In genomic region chr7:74529877-74530276, GRCm38 (mm10) we compare ENCODE assay signal across 16 mouse cellular contexts. TPM values are rescaled to one million over a fixed set of nuclear protein-coding genes. Genes with fewer than 3 reads are reported as not detected.
DNase-seq lines count a peak whose midpoint lies in the region; ATAC-seq and TF ChIP-seq lines count a peak whose summit lies in the region.
"Had no signal": no experiment of that assay in that cellular context is flagged by ENCODE, and none has a peak within 500 bp of the region (broad histone marks: within the 10 kb centered on the region; RNA-seq: fewer than 3 reads in every experiment).

No protein-coding gene starts in this region.

- H3K4me1 ChIP-seq in heart, embryonic 12.5 days (replicated peaks) = peaks cover 57% of the 10 kb centered on the region
- no peaks in the 10 kb centered on the region; the same call in 1 of the 2 replicates for H3K4me1 ChIP-seq in lung, postnatal 0 days (ENCODE audit: insufficient read depth, low read depth, low read length)
- peaks cover 2% of the 10 kb centered on the region; the same call in 1 of the 2 replicates for H3K4me1 ChIP-seq in small intestine, adult 2 months (ENCODE audit: control insufficient read depth, insufficient read depth, insufficient read length, low read length)
- no peaks in the 10 kb centered on the region for H3K4me1 ChIP-seq in forebrain, embryonic 13.5 days
- H3K4me1 ChIP-seq: stomach, embryonic 15.5 days had no signal

- peak; percentile 16; the same call in 1 of the 2 replicates for TF ChIP-seq CTCF in lung, postnatal 0 days (IDR thresholded peaks at IDR 0.05)
- TF ChIP-seq CTCF in small intestine, adult 2 months (IDR thresholded peaks at IDR 0.05; ENCODE audit: extremely low read depth, insufficient read length, insufficient replicate concordance, low read depth, low read length) = no peak

- no peaks in the 10 kb centered on the region for H3K9me3 ChIP-seq in heart, embryonic 12.5 days (replicated peaks)
- H3K9me3 ChIP-seq in lung, postnatal 0 days (ENCODE audit: low read length) = no peaks in the 10 kb centered on the region
- H3K9me3 ChIP-seq in forebrain, embryonic 13.5 days (replicated peaks) = no peaks in the 10 kb centered on the region
- H3K9me3 ChIP-seq: embryonic facial prominence, embryonic 15.5 days; neural tube, embryonic 13.5 days; stomach, embryonic 15.5 days had no signal

- no peak for TF ChIP-seq POLR2A in small intestine, adult 2 months (IDR thresholded peaks at IDR 0.05; ENCODE audit: low read depth, low read length)

- TF ChIP-seq EP300 in lung, postnatal 0 days (IDR thresholded peaks at IDR 0.05) = no peak

- no peak overlapping the region for H3K9ac ChIP-seq in heart, embryonic 12.5 days
- no peak overlapping the region for H3K9ac ChIP-seq in lung, postnatal 0 days (replicated peaks; ENCODE audit: low read depth)
- H3K9ac ChIP-seq in forebrain, embryonic 13.5 days = no peak overlapping the region
- H3K9ac ChIP-seq: embryonic facial prominence, embryonic 15.5 days; neural tube, embryonic 13.5 days; stomach, embryonic 15.5 days had no signal

- DNase-seq in heart, adult 11 months = no peak
- no peak for DNase-seq in lung, postnatal 0 days (ENCODE audit: low spot score)
- no peak for DNase-seq in lung, postnatal 25 days (ENCODE audit: low spot score)
- no peak for DNase-seq in yolk sac, embryonic 10.5 days (ENCODE audit: low spot score)
- DNase-seq: cerebellum, adult 8-10 months; lung, postnatal 10 days had no signal

- H3K27me3 ChIP-seq in heart, embryonic 12.5 days (replicated peaks) = no peaks in the 10 kb centered on the region
- no peaks in the 10 kb centered on the region for H3K27me3 ChIP-seq in lung, postnatal 0 days (replicated peaks; ENCODE audit: insufficient read depth, low read length)
- no peaks in the 10 kb centered on the region for H3K27me3 ChIP-seq in small intestine, adult 2 months (ENCODE audit: control insufficient read depth, insufficient read depth, low read length)
- H3K27me3 ChIP-seq in forebrain, embryonic 13.5 days = no peaks in the 10 kb centered on the region
- H3K27me3 ChIP-seq: embryonic facial prominence, embryonic 15.5 days; neural tube, embryonic 13.5 days; stomach, embryonic 15.5 days had no signal

- no peaks in the 10 kb centered on the region for H3K36me3 ChIP-seq in heart, embryonic 12.5 days
- H3K36me3 ChIP-seq in lung, postnatal 0 days (ENCODE audit: insufficient read depth, low read length) = no peaks in the 10 kb centered on the region
- no peaks in the 10 kb centered on the region for H3K36me3 ChIP-seq in small intestine, adult 2 months (ENCODE audit: control insufficient read depth, insufficient read depth, low read length)
- no peaks in the 10 kb centered on the region for H3K36me3 ChIP-seq in forebrain, embryonic 13.5 days (ENCODE audit: poor library complexity, severe bottlenecking)
- H3K36me3 ChIP-seq: embryonic facial prominence, embryonic 15.5 days; G1E; neural tube, embryonic 13.5 days; stomach, embryonic 15.5 days had no signal

- WGBS in heart, embryonic 12.5 days = 67% methylated on average over 2 of the region's 2 CpGs
- 71% methylated on average over 2 of the region's 2 CpGs for WGBS in lung, postnatal 0 days
- WGBS in small intestine, adult 2 months = 73% methylated on average over 2 of the region's 2 CpGs
- 76% methylated on average over 2 of the region's 2 CpGs for WGBS in forebrain, embryonic 13.5 days

- no peak overlapping the region; the same call in 1 of the 2 replicates for H3K4me2 ChIP-seq in heart, embryonic 12.5 days
- no peak overlapping the region for H3K4me2 ChIP-seq in lung, postnatal 0 days (replicated peaks; ENCODE audit: low read depth, low read length)
- H3K4me2 ChIP-seq in forebrain, embryonic 13.5 days = no peak overlapping the region
- H3K4me2 ChIP-seq: embryonic facial prominence, embryonic 15.5 days; neural tube, embryonic 13.5 days; stomach, embryonic 15.5 days had no signal

- ATAC-seq in heart, embryonic 12.5 days (ENCODE audit: insufficient number of reproducible peaks, low FRiP score) = no peak
- no peak for ATAC-seq in lung, postnatal 0 days
- ATAC-seq in hematopoietic stem cell, adult 5-6 weeks (replicated peaks in 1 of 2; ENCODE audit: insufficient read depth in 1 of 2, low FRiP score in 2 of 2, low TSS enrichment in 1 of 2, low read depth in 1 of 2, poor library complexity in 2 of 2, severe bottlenecking in 2 of 2) = peak; percentile 61 to 63; a peak in 3 of 4 replicates
- ATAC-seq in forebrain, embryonic 13.5 days = no peak
- ATAC-seq: intestine, embryonic 16.5 days had no signal

- H3K4me3 ChIP-seq in heart, embryonic 12.5 days = no peak overlapping the region
- H3K4me3 ChIP-seq in lung, postnatal 0 days (ENCODE audit: low read depth, low read length) = no peak overlapping the region
- no peak overlapping the region for H3K4me3 ChIP-seq in small intestine, adult 2 months (ENCODE audit: low read depth, low read length)
- no peak overlapping the region for H3K4me3 ChIP-seq in forebrain, embryonic 13.5 days
- H3K4me3 ChIP-seq: embryonic facial prominence, embryonic 15.5 days; neural tube, embryonic 13.5 days; stomach, embryonic 15.5 days had no signal

- H3K27ac ChIP-seq in heart, embryonic 12.5 days (ENCODE audit: poor library complexity, severe bottlenecking) = peak overlapping the region; percentile 23; the same call in 1 of the 2 replicates
- no peak overlapping the region for H3K27ac ChIP-seq in lung, postnatal 0 days (ENCODE audit: low read length)
- H3K27ac ChIP-seq in small intestine, adult 2 months (ENCODE audit: insufficient read depth, low read depth, low read length) = peak overlapping the region; percentile 24; the same call in 1 of the 2 replicates
- no peak overlapping the region for H3K27ac ChIP-seq in forebrain, embryonic 13.5 days
- H3K27ac ChIP-seq: embryonic facial prominence, embryonic 15.5 days; kidney, postnatal 0 days; neural tube, embryonic 13.5 days; stomach, embryonic 15.5 days had no signal

RNA-seq across cellular contexts. Expression of gene Slco3a1, which starts 24.7 kb away (rescaled TPM):
- 29.8 and 33.6 TPM in 2 replicates for polyA plus RNA-seq in heart, embryonic 12.5 days (2016; fragmentation: Nextera tagmentation; extraction: Ambion mirVana)
- polyA plus RNA-seq in lung, postnatal 0 days (2015; fragmentation: Nextera tagmentation; extraction: Ambion mirVana) = 42.8 and 51.8 TPM in 2 replicates
- 40.3 and 44.9 TPM in 2 replicates for total RNA-seq in hematopoietic stem cell, adult 5-6 weeks (2017)
- 11.7 and 15.3 TPM in 2 replicates for polyA plus RNA-seq in small intestine, adult 2 months (2012; rRNA removed)
- 14.0 and 16.5 TPM in 2 replicates for polyA plus RNA-seq in forebrain, embryonic 13.5 days (2015; fragmentation: Nextera tagmentation; extraction: Ambion mirVana)
- polyA plus RNA-seq: G1E had no signal

Comparison
In these comparisons a context has a peak if more than half of its experiments do, and no peak if none do; other contexts are left out.
1. ATAC-seq: peak in hematopoietic stem cell, adult 5-6 weeks (2 of 2); none in heart, embryonic 12.5 days (single experiment), lung, postnatal 0 days (single experiment) and forebrain, embryonic 13.5 days (single experiment).
2. H3K27ac ChIP-seq: peak in heart, embryonic 12.5 days (single experiment) and small intestine, adult 2 months (single experiment); none in lung, postnatal 0 days (single experiment) and forebrain, embryonic 13.5 days (single experiment).